Mouse (Mus musculus): ENCODE results near the gene Fibp. TPM values are rescaled to one million over a fixed set of nuclear protein-coding genes. Genes with fewer than 3 reads are reported as not detected.

Fibp gene
- polyA plus RNA-seq, 1 experiment = 132 TPM

Other genes starting within 250 kb of the Fibp start
- gene Pacs1, start 187.5 kb upstream of the Fibp start, polyA plus RNA-seq (2012; rRNA removed) = 21.8 and 27.9 TPM in 2 replicates
- gene Sf3b2, start 165.2 kb upstream of the Fibp start, polyA plus RNA-seq (2012; rRNA removed) = 61.2 and 82.0 TPM in 2 replicates
- 1.4 and 3.3 TPM in 2 replicates for gene Gal3st3, start 162.3 kb upstream of the Fibp start, polyA plus RNA-seq (2012; rRNA removed)
- 0.08 and 0.46 TPM in 2 replicates for gene Catsper1, start 124.9 kb upstream of the Fibp start, polyA plus RNA-seq (2012; rRNA removed)
- gene Cst6, start 111.0 kb upstream of the Fibp start, polyA plus RNA-seq (2012; rRNA removed) = 6.6 and 17.1 TPM in 2 replicates
- gene Eif1ad, start 93.9 kb upstream of the Fibp start, polyA plus RNA-seq (2012; rRNA removed) = 19.9 and 20.4 TPM in 2 replicates
- gene Banf1, start 93.4 kb upstream of the Fibp start, polyA plus RNA-seq (2012; rRNA removed) = 87.8 and 125 TPM in 2 replicates
- 18.1 and 33.3 TPM in 2 replicates for gene Sart1, start 71.9 kb upstream of the Fibp start, polyA plus RNA-seq (2012; rRNA removed)
- 1.9 and 2.0 TPM in 2 replicates for gene Tsga10ip, start 58.1 kb upstream of the Fibp start, polyA plus RNA-seq (2012; rRNA removed)
- gene Drap1, start 35.6 kb upstream of the Fibp start, polyA plus RNA-seq (2012; rRNA removed) = 136 and 167 TPM in 2 replicates
- 65.9 and 73.9 TPM in 2 replicates for gene AI837181, start 35.5 kb upstream of the Fibp start, polyA plus RNA-seq (2012; rRNA removed)
- 0.24 and 0.38 TPM in 2 replicates for gene Fosl1, start 13.1 kb upstream of the Fibp start, polyA plus RNA-seq (2012; rRNA removed)
- 5.6 and 6.7 TPM in 2 replicates for gene Ccdc85b, start 2.7 kb upstream of the Fibp start, polyA plus RNA-seq (2012; rRNA removed)
- gene Ctsw, start 7.9 kb downstream of the Fibp start, polyA plus RNA-seq (2012; rRNA removed) = 2.2 and 2.3 TPM in 2 replicates
- 73.5 and 79.0 TPM in 2 replicates for gene Efemp2, start 13.3 kb downstream of the Fibp start, polyA plus RNA-seq (2012; rRNA removed)
- gene Mus81, start 27.8 kb downstream of the Fibp start, polyA plus RNA-seq (2012; rRNA removed) = 77.2 and 85.6 TPM in 2 replicates
- gene Cfl1, start 29.8 kb downstream of the Fibp start, polyA plus RNA-seq (2012; rRNA removed) = 410 and 421 TPM in 2 replicates
- gene 1700020D05Rik, start 43.2 kb downstream of the Fibp start, polyA plus RNA-seq (2012; rRNA removed) = 1.9 and 3.0 TPM in 2 replicates
- 20.9 and 25.6 TPM in 2 replicates for gene Snx32, start 49.9 kb downstream of the Fibp start, polyA plus RNA-seq (2012; rRNA removed)
- gene Ovol1, start 100.0 kb downstream of the Fibp start, polyA plus RNA-seq (2012; rRNA removed) = 2.4 and 3.5 TPM in 2 replicates
- gene Ap5b1, start 107.4 kb downstream of the Fibp start, polyA plus RNA-seq (2012; rRNA removed) = 10.0 and 12.0 TPM in 2 replicates
- 42.2 and 49.4 TPM in 2 replicates for gene Rnaseh2c, start 141.3 kb downstream of the Fibp start, polyA plus RNA-seq (2012; rRNA removed)
- 55.3 and 63.6 TPM in 2 replicates for gene Kat5, start 149.6 kb downstream of the Fibp start, polyA plus RNA-seq (2012; rRNA removed)
- 66.8 and 81.8 TPM in 2 replicates for gene Rela, start 176.9 kb downstream of the Fibp start, polyA plus RNA-seq (2012; rRNA removed)
- gene Sipa1, start 203.1 kb downstream of the Fibp start, polyA plus RNA-seq (2012; rRNA removed) = 36.3 and 45.7 TPM in 2 replicates
- 50.6 and 52.8 TPM in 2 replicates for gene Map3k11, start 228.1 kb downstream of the Fibp start, polyA plus RNA-seq (2012; rRNA removed)
- 80.2 and 87.4 TPM in 2 replicates for gene Pcnx3, start 228.3 kb downstream of the Fibp start, polyA plus RNA-seq (2012; rRNA removed)
- gene Kcnk7, start 243.8 kb downstream of the Fibp start, polyA plus RNA-seq (2012; rRNA removed) = 0.33 and 0.36 TPM in 2 replicates

All from gonadal fat pad, adult 2 months (tissue).